In genomic region chr9:108044751-108045492, GRCm38 (mm10) we compare ENCODE assay signal across 18 mouse cellular contexts. TPM values are rescaled to one million over a fixed set of nuclear protein-coding genes. Genes with fewer than 3 reads are reported as not detected.
DNase-seq lines count a peak whose midpoint lies in the region; ATAC-seq and TF ChIP-seq lines count a peak whose summit lies in the region.
"Had no signal": no experiment of that assay in that cellular context is flagged by ENCODE, and none has a peak within 500 bp of the region (broad histone marks: within the 10 kb centered on the region; RNA-seq: fewer than 3 reads in every experiment).

No protein-coding gene starts in this region.

- peak; percentile 24 for DNase-seq in cerebellum, adult 9-11 months
- DNase-seq in cerebellum, postnatal 36 days: no peak
- peak; percentile 14 for DNase-seq in kidney, postnatal 10 days
- no peak for DNase-seq in kidney, adult 8-10 months
- no peak for DNase-seq in midbrain, postnatal 0 days (ENCODE audit: low spot score)
- no peak for DNase-seq in right cerebral cortex, postnatal 36 days (ENCODE audit: low spot score in 2 of 2)
- DNase-seq in left cerebral cortex, postnatal 25 days (ENCODE audit: low spot score in 2 of 2): no peak
- DNase-seq: cerebellum, adult 18-20 months; forebrain, postnatal 0 days; layer of hippocampus, adult 9-11 months; right cerebral cortex, postnatal 25 days had no signal

- WGBS in midbrain, postnatal 0 days: 97% methylated on average over 8 of the region's 8 CpGs
- WGBS in midbrain, embryonic 13.5 days: 97% methylated on average over 8 of the region's 8 CpGs

- H3K27me3 ChIP-seq in midbrain, postnatal 0 days (ENCODE audit: insufficient read depth, low read length): no peaks in the 10 kb centered on the region
- no peaks in the 10 kb centered on the region for H3K27me3 ChIP-seq in midbrain, embryonic 13.5 days
- H3K27me3 ChIP-seq: heart, embryonic 15.5 days; hindbrain, embryonic 15.5 days; kidney, embryonic 15.5 days had no signal

- no peak overlapping the region for H3K4me2 ChIP-seq in midbrain, postnatal 0 days (ENCODE audit: low read depth, low read length, poor library complexity, severe bottlenecking)
- no peak overlapping the region for H3K4me2 ChIP-seq in midbrain, embryonic 13.5 days (replicated peaks)
- H3K4me2 ChIP-seq: heart, embryonic 15.5 days; hindbrain, embryonic 15.5 days; kidney, embryonic 15.5 days; midbrain, embryonic 11.5 days had no signal

- H3K9ac ChIP-seq in midbrain, postnatal 0 days (replicated peaks; ENCODE audit: low read length, poor library complexity, severe bottlenecking): no peak overlapping the region
- no peak overlapping the region for H3K9ac ChIP-seq in midbrain, embryonic 13.5 days (replicated peaks)
- H3K9ac ChIP-seq: forebrain, postnatal 0 days; heart, embryonic 15.5 days; hindbrain, embryonic 15.5 days; kidney, embryonic 15.5 days had no signal

- peaks cover 52% of the 10 kb centered on the region for H3K36me3 ChIP-seq in midbrain, postnatal 0 days (ENCODE audit: insufficient read depth, low read length)
- peaks cover 65% of the 10 kb centered on the region for H3K36me3 ChIP-seq in midbrain, embryonic 13.5 days

- peak; percentile 42 for TF ChIP-seq CTCF in midbrain, postnatal 0 days (IDR thresholded peaks at IDR 0.05)

- intact Hi-C loops in left cerebral cortex, postnatal 25 days (cut with DNase I): loop anchor here (5.0 kb wide), 1 partner anchor 43 kb away; the partner anchor contains the start of gene Ip6k1

- no peaks in the 10 kb centered on the region for H3K9me3 ChIP-seq in midbrain, postnatal 0 days (ENCODE audit: low read length)
- H3K9me3 ChIP-seq in midbrain, embryonic 13.5 days: no peaks in the 10 kb centered on the region
- H3K9me3 ChIP-seq: heart, embryonic 15.5 days; hindbrain, embryonic 15.5 days; kidney, embryonic 15.5 days; limb, embryonic 10.5 days had no signal

- H3K4me3 ChIP-seq in midbrain, postnatal 0 days (ENCODE audit: low read depth, low read length): no peak overlapping the region
- no peak overlapping the region for H3K4me3 ChIP-seq in midbrain, embryonic 13.5 days (replicated peaks)
- H3K4me3 ChIP-seq: erythroblast, embryonic 14.5 days; heart, embryonic 15.5 days; hindbrain, embryonic 15.5 days; kidney, embryonic 15.5 days; limb, embryonic 10.5 days had no signal

- H3K27ac ChIP-seq in midbrain, postnatal 0 days (ENCODE audit: low read depth, low read length): no peak overlapping the region
- H3K27ac ChIP-seq in midbrain, embryonic 13.5 days: no peak overlapping the region
- H3K27ac ChIP-seq: heart, embryonic 15.5 days; hindbrain, embryonic 15.5 days; kidney, embryonic 15.5 days; limb, embryonic 10.5 days had no signal

- peaks cover 3% of the 10 kb centered on the region; the same call in 1 of the 2 replicates for H3K4me1 ChIP-seq in midbrain, postnatal 0 days (ENCODE audit: insufficient read depth, low read length)
- peaks cover 17% of the 10 kb centered on the region for H3K4me1 ChIP-seq in midbrain, embryonic 13.5 days (replicated peaks)

- ATAC-seq in midbrain, postnatal 0 days (ENCODE audit: low FRiP score): no peak
- ATAC-seq in midbrain, embryonic 13.5 days: no peak
- ATAC-seq: forebrain, postnatal 0 days had no signal

RNA-seq across cellular contexts. Expression of gene Gmppb, which starts 4.1 kb away (rescaled TPM):
- 13.4 and 18.7 TPM in 2 replicates for total RNA-seq in midbrain, postnatal 0 days (2014; rRNA removed)
- polyA plus RNA-seq in midbrain, postnatal 0 days (2015; fragmentation: Nextera tagmentation; extraction: Ambion mirVana): 14.9 and 17.8 TPM in 2 replicates
- 18.1 and 18.5 TPM in 2 replicates for polyA plus RNA-seq in midbrain, embryonic 13.5 days (2015; fragmentation: Nextera tagmentation; extraction: Ambion mirVana)
- 10 to 100 TPM; 16.7 to 17.5 TPM for total RNA-seq in left cerebral cortex, postnatal 25 days (2021)

RNA-seq across cellular contexts. Expression of gene Amigo3, which starts 8.0 kb away (rescaled TPM):
- total RNA-seq in midbrain, postnatal 0 days (2014; rRNA removed): 2.5 and 3.7 TPM in 2 replicates
- polyA plus RNA-seq in midbrain, postnatal 0 days (2015; fragmentation: Nextera tagmentation; extraction: Ambion mirVana): 1.4 and 1.6 TPM in 2 replicates
- 3.0 and 3.3 TPM in 2 replicates for polyA plus RNA-seq in midbrain, embryonic 13.5 days (2015; fragmentation: Nextera tagmentation; extraction: Ambion mirVana)
- 1 to 10 TPM; 1.7 to 2.2 TPM for total RNA-seq in left cerebral cortex, postnatal 25 days (2021)

RNA-seq across cellular contexts. Expression of gene Mst1, which starts 35.3 kb away (rescaled TPM):
- total RNA-seq in midbrain, postnatal 0 days (2014; rRNA removed): 0.14 TPM in 1 of 2 replicates, not detected in the other
- not detected in 2 replicates for polyA plus RNA-seq in midbrain, postnatal 0 days (2015; fragmentation: Nextera tagmentation; extraction: Ambion mirVana)
- 0.11 and 0.23 TPM in 2 replicates for polyA plus RNA-seq in midbrain, embryonic 13.5 days (2015; fragmentation: Nextera tagmentation; extraction: Ambion mirVana)
- not detected for total RNA-seq in left cerebral cortex, postnatal 25 days (2021)
- polyA plus RNA-seq: forebrain, postnatal 0 days; heart, embryonic 15.5 days had no signal

RNA-seq across cellular contexts. Expression of gene Rnf123, which starts 38.2 kb away (rescaled TPM):
- total RNA-seq in midbrain, postnatal 0 days (2014; rRNA removed): 46.3 and 60.6 TPM in 2 replicates
- 44.1 and 49.1 TPM in 2 replicates for polyA plus RNA-seq in midbrain, postnatal 0 days (2015; fragmentation: Nextera tagmentation; extraction: Ambion mirVana)
- polyA plus RNA-seq in midbrain, embryonic 13.5 days (2015; fragmentation: Nextera tagmentation; extraction: Ambion mirVana): 46.2 and 55.6 TPM in 2 replicates
- 10 to 100 TPM; 81.9 to 88.7 TPM for total RNA-seq in left cerebral cortex, postnatal 25 days (2021)

RNA-seq across cellular contexts. Expression of gene Ip6k1, which starts 42.6 kb away (rescaled TPM):
- 249 and 272 TPM in 2 replicates for total RNA-seq in midbrain, postnatal 0 days (2014; rRNA removed)
- 90.5 and 94.1 TPM in 2 replicates for polyA plus RNA-seq in midbrain, postnatal 0 days (2015; fragmentation: Nextera tagmentation; extraction: Ambion mirVana)
- 97.2 and 107 TPM in 2 replicates for polyA plus RNA-seq in midbrain, embryonic 13.5 days (2015; fragmentation: Nextera tagmentation; extraction: Ambion mirVana)
- 100 to 1,000 TPM; 185 to 190 TPM for total RNA-seq in left cerebral cortex, postnatal 25 days (2021)

Comparison
In these comparisons a context has a peak if more than half of its experiments do, and no peak if none do; other contexts are left out.
1. DNase-seq: peak in cerebellum, adult 9-11 months (single experiment) and kidney, postnatal 10 days (single experiment); none in cerebellum, postnatal 36 days (0 of 2), kidney, adult 8-10 months (0 of 2), midbrain, postnatal 0 days (single experiment), right cerebral cortex, postnatal 36 days (0 of 2) and left cerebral cortex, postnatal 25 days (0 of 2).